Mouse (Mus musculus): ENCODE measurements around the gene Rorc. TPM values are rescaled to one million over a fixed set of nuclear protein-coding genes. Genes with fewer than 3 reads are reported as not detected.
A peak's percentile ranks its signal among the peaks of the same experiment; 100 is the strongest.

Rorc gene
- polyA plus RNA-seq, 1 experiment from 2014 or later = 0.29 TPM

DNA sequence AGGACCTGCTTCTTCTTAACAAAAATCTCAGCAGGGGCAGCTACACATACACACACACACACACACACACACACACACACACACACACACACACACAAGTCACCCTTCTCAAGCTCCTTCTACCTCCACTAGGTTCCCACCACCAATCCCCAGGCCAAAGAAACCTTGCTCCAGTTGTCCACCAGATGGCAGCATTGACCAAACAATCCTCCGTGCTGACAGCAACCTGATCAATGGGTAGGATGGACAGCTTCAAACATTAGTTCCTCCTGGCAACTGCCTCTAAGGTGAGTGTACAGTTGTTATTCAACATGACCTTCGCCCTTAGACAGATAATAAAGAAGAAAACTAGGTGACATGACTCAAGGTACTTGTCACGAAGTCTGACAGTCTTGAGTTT, 5.8 kb upstream of the Rorc start:
- H3K4me1 ChIP-seq = peaks cover 22% of the 10 kb centered on the region
- DNase-seq (ENCODE audit: low spot score) = peak; percentile 84
- no peak overlapping the region for H3K4me3 ChIP-seq
- H3K27me3 ChIP-seq (replicated peaks; ENCODE audit: low read depth, poor library complexity, severe bottlenecking) = peaks cover 59% of the 10 kb centered on the region
- no peak overlapping the region for H3K27ac ChIP-seq (replicated peaks)
- H3K9me3 ChIP-seq = no peaks in the 10 kb centered on the region; the same call in 1 of the 2 replicates
- H3K36me3 ChIP-seq (replicated peaks) = no peaks in the 10 kb centered on the region
- 20% methylated on average over 3 of the region's 3 CpGs for WGBS

GRCm38 (mm10) chr3:94367511-94367910, 5.1 kb upstream of the Rorc start:
- H3K4me3 ChIP-seq = no peak overlapping the region
- 79% methylated on average over 6 of the region's 6 CpGs for WGBS
- no peak overlapping the region for H3K27ac ChIP-seq (replicated peaks)
- H3K36me3 ChIP-seq (replicated peaks) = no peaks in the 10 kb centered on the region
- DNase-seq (ENCODE audit: low spot score) = no peak
- H3K4me1 ChIP-seq = peaks cover 19% of the 10 kb centered on the region
- peaks cover 58% of the 10 kb centered on the region for H3K27me3 ChIP-seq (replicated peaks; ENCODE audit: low read depth, poor library complexity, severe bottlenecking)
- no peaks in the 10 kb centered on the region; the same call in 1 of the 2 replicates for H3K9me3 ChIP-seq

DNA sequence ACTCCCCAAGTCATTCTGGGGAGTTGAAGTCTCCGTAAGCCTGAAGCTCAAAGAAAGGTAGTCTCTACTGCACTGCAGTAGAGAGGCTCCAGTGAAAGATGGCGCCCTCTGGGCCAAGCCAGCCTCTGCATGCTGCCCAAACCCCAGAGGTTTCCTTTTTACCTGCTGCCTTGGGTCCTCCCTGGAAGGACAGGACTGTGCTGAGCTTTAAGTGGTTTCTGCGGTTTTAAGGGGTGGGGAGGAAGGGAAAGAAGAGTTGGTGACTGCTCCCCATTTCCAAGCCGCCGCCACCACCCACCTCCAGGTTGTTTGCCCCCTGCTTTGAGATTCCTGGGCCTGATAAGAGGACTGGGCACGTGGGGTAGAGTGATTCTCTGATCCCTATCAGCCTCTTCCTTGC, 4.0 kb upstream of the Rorc start:
- 68% methylated on average over 6 of the region's 6 CpGs for WGBS
- Histone ChIP-seq H3K4me3 (no peak overlapping the region), H3K4me1 (peaks cover 26% of the 10 kb centered on the region), H3K9me3 (no peaks in the 10 kb centered on the region), H3K36me3 (replicated peaks) (no peaks in the 10 kb centered on the region), H3K27ac (replicated peaks) (no peak overlapping the region), H3K27me3 (replicated peaks; ENCODE audit: low read depth, poor library complexity, severe bottlenecking) (peaks cover 58% of the 10 kb centered on the region)
- DNase-seq (ENCODE audit: low spot score) = no peak

GRCm38 (mm10) chr3:94369709-94370108, 2.9 kb upstream of the Rorc start:
- no peaks in the 10 kb centered on the region for H3K36me3 ChIP-seq (replicated peaks)
- no peak overlapping the region for H3K4me3 ChIP-seq
- peaks cover 57% of the 10 kb centered on the region for H3K27me3 ChIP-seq (replicated peaks; ENCODE audit: low read depth, poor library complexity, severe bottlenecking)
- peaks cover 31% of the 10 kb centered on the region for H3K4me1 ChIP-seq
- H3K27ac ChIP-seq (replicated peaks) = no peak overlapping the region
- WGBS = 63% methylated on average over 2 of the region's 2 CpGs
- no peak for DNase-seq (ENCODE audit: low spot score)
- H3K9me3 ChIP-seq = no peaks in the 10 kb centered on the region

DNA sequence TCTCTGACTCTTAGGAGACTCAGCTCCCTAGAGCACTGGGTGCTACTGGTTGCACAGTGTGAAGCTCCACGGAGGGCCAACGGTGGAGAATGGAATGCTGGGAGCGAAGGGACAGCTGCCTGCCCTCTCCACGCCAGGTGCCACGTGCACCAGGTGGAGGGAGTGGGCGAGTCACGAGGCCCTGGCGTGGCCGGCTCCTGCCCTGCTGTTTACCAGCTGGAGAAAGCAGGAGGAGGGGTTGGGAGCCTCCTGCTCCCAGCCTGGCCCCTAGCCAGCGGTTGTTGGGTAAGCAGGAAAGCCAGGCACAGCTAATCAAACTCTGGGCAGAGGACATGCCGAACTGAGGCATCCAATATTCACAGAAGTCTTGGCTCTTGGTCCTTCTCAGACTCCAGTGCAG, 957 bp upstream of the Rorc start:
- DNase-seq (ENCODE audit: low spot score) = peak; percentile 18
- Histone ChIP-seq H3K9me3 (no peaks in the 10 kb centered on the region), H3K4me3 (peak overlapping the region; percentile 30), H3K4me1 (peaks cover 31% of the 10 kb centered on the region), H3K36me3 (replicated peaks) (no peaks in the 10 kb centered on the region), H3K27ac (replicated peaks) (no peak overlapping the region), H3K27me3 (replicated peaks; ENCODE audit: low read depth, poor library complexity, severe bottlenecking) (peaks cover 54% of the 10 kb centered on the region)
- WGBS = 8% methylated on average over 11 of the region's 11 CpGs

DNA sequence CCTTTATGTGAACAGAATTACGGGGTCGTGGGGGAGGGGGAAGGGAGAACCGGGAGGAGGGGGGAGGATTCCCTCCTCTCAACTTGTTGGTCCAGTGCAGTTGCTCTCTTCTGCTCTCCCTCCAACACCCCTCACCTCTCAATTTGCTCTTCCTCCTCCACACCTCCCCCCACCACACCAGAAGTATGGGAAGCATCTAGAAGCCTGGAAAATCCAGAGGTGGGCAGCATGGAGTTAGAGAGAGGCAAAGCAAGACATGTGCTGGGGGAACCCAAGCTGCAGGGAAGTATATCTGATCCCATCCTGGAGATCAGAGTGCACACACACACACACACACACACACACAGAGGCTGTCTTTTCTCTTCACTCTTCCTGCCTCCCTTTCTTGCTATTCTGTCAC, 556 bp upstream of the Rorc start:
- WGBS = 0% methylated on average over 3 of the region's 3 CpGs
- peaks cover 57% of the 10 kb centered on the region for H3K27me3 ChIP-seq (replicated peaks; ENCODE audit: low read depth, poor library complexity, severe bottlenecking)
- no peaks in the 10 kb centered on the region for H3K9me3 ChIP-seq
- no peak for DNase-seq (ENCODE audit: low spot score)
- no peak overlapping the region for H3K27ac ChIP-seq (replicated peaks)
- peaks cover 33% of the 10 kb centered on the region for H3K4me1 ChIP-seq
- no peaks in the 10 kb centered on the region for H3K36me3 ChIP-seq (replicated peaks)
- H3K4me3 ChIP-seq = peak overlapping the region; percentile 30

DNA sequence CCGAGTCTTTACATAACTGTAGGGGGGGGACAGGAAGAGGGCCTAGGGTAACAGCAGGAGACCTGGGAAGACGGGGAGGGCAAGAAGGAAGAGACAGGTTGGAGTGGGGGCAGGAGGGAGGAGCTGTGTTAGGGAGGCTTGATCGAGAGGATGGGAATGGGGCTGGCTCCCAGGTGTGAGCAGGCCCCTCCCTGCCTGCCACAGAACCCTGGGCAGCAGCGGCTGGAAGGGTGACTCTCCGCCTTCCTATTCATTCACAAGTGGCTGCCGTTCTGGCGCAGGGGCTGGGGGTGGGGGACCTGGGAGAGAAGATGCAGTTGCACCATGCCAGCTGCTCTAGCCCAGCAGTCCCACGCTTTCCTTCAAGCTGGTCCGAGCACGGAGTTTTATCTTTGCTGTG, 496 bp downstream of the Rorc start:
- peak overlapping the region; percentile 37 for H3K4me3 ChIP-seq
- H3K27ac ChIP-seq (replicated peaks) = no peak overlapping the region
- peaks cover 65% of the 10 kb centered on the region for H3K27me3 ChIP-seq (replicated peaks; ENCODE audit: low read depth, poor library complexity, severe bottlenecking)
- H3K9me3 ChIP-seq = no peaks in the 10 kb centered on the region
- peaks cover 36% of the 10 kb centered on the region for H3K4me1 ChIP-seq
- H3K36me3 ChIP-seq (replicated peaks) = no peaks in the 10 kb centered on the region
- WGBS = 2% methylated on average over 10 of the region's 10 CpGs
- DNase-seq (ENCODE audit: low spot score) = peak; percentile 20

GRCm38 (mm10) chr3:94373597-94374011, 1.0 kb downstream of the Rorc start:
- H3K4me3 ChIP-seq = peak overlapping the region; percentile 37
- no peaks in the 10 kb centered on the region for H3K36me3 ChIP-seq (replicated peaks)
- no peak overlapping the region for H3K27ac ChIP-seq (replicated peaks)
- 2% methylated on average over 5 of the region's 5 CpGs for WGBS
- no peaks in the 10 kb centered on the region for H3K9me3 ChIP-seq
- peak; percentile 35 for DNase-seq (ENCODE audit: low spot score)
- peaks cover 65% of the 10 kb centered on the region for H3K27me3 ChIP-seq (replicated peaks; ENCODE audit: low read depth, poor library complexity, severe bottlenecking)
- peaks cover 36% of the 10 kb centered on the region for H3K4me1 ChIP-seq

DNA sequence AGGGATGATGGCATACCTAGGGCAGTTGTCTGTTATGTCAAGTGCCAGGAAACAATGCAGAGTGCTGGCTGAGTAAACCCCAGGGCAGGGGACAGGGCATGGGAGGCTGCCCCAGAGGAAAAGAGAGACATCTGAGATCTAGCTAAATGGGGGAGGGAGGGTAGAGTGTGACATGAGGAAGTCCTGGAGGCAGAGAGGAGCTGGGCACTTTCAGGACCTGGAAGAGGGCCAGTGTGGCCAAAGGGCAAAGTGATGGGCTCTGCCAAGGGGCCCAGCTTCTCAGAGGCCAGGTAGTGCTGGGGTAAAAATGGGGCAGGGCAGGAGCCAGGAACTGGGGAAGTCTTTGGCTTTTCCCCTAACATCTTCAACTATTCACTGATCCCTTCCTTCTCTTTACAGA, 2.0 kb downstream of the Rorc start:
- Histone ChIP-seq H3K27ac (replicated peaks) (no peak overlapping the region), H3K4me3 (no peak overlapping the region), H3K36me3 (replicated peaks) (no peaks in the 10 kb centered on the region), H3K9me3 (no peaks in the 10 kb centered on the region), H3K4me1 (peaks cover 37% of the 10 kb centered on the region), H3K27me3 (replicated peaks; ENCODE audit: low read depth, poor library complexity, severe bottlenecking) (peaks cover 63% of the 10 kb centered on the region)
- no peak for DNase-seq (ENCODE audit: low spot score)

DNA sequence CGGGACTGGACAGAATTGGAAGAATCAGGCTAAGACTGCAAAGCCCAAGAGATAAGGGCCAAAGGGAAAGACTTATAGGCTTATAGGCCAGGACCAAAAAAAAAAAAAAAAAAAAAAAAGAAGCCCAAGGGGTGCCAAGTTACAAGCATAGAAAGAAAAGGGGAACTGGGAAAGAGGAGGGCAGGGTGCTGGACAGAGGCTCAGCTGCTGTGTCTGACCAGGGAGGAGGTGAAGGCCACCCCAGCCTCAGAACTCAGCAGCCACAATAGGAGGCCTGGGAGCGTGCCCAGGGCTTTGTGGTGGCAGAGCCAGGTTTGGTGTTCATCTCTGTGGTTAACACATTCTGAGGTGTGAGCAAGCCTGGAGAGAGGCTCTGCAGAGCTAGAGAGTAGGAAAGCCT, 2.6 kb downstream of the Rorc start:
- Histone ChIP-seq H3K9me3 (no peaks in the 10 kb centered on the region), H3K27ac (replicated peaks) (no peak overlapping the region), H3K4me1 (peaks cover 42% of the 10 kb centered on the region), H3K4me3 (no peak overlapping the region), H3K36me3 (replicated peaks) (no peaks in the 10 kb centered on the region), H3K27me3 (replicated peaks; ENCODE audit: low read depth, poor library complexity, severe bottlenecking) (peaks cover 63% of the 10 kb centered on the region)
- 80% methylated on average over 2 of the region's 2 CpGs for WGBS
- DNase-seq (ENCODE audit: low spot score) = no peak

DNA sequence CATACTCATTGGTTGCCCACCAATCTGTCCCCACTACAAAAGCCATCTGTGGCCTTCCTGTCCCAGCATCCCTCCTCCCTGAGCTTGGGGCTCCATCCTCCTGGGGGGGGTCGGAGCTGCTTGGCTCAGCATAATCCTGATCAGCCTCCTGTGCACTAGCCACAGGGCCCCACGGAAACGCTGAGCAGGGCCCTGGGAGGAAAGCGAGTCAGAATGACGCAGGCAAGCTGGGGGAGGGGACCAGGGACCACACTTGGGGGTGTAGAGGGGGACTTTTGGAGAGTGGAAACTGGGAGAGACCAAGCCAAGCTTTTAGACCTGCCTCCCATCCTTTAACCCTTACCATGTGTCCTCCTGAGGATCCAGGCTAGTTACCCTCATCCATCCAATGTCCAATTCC, 3.3 kb downstream of the Rorc start:
- DNase-seq (ENCODE audit: low spot score) = no peak
- peaks cover 49% of the 10 kb centered on the region for H3K4me1 ChIP-seq
- no peak overlapping the region for H3K4me3 ChIP-seq
- no peaks in the 10 kb centered on the region for H3K9me3 ChIP-seq
- 55% methylated on average over 5 of the region's 5 CpGs for WGBS
- H3K27ac ChIP-seq (replicated peaks) = no peak overlapping the region
- H3K36me3 ChIP-seq (replicated peaks) = no peaks in the 10 kb centered on the region
- H3K27me3 ChIP-seq (replicated peaks; ENCODE audit: low read depth, poor library complexity, severe bottlenecking) = peaks cover 63% of the 10 kb centered on the region

DNA sequence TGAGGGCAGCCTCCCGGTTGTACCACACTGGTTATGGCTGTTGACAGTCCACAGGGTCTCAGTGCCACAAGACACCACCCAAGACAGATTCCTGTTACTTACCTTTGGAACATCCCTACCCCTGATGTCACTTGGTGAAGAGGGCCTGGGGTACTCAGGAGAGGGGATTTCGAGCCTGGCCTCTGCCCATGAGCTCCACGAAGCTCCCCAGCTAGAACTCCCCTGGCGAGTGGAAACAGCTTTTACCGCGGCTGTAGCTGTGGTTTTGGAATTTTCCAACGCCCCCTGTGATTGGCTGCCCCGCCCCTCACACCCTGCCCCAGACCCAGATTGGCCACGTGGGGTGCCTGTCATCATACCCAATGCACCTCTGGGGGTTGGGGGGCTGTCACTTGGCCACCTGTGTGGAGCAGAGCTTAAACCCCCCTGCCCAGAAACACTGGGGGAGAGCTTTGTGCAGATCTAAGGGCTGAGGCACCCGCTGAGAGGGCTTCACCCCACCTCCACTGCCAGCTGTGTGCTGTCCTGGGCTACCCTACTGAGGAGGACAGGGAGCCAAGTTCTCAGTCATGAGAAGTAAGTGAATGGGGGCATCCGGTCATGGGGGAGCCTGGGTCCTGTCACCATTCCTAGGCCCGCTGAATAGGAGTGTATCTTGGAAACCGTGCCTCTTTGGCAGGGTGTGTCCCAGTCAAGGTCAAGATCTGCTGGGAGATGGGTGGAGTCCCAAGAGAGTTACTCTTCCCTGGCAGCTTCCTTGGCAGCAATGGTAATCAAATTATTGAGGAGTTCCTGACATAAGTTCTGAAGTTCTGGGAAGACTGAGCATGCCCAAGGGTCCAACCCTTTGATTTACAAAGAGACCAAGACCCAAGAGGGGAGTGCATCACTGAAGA, 4.7 kb downstream of the Rorc start:
- H3K9me3 ChIP-seq = no peaks in the 10 kb centered on the region
- WGBS = 20% methylated on average over 13 of the region's 13 CpGs
- H3K27me3 ChIP-seq (replicated peaks; ENCODE audit: low read depth, poor library complexity, severe bottlenecking) = peaks cover 54% of the 10 kb centered on the region
- no peak overlapping the region for H3K27ac ChIP-seq (replicated peaks)
- no peak overlapping the region for H3K4me3 ChIP-seq
- H3K36me3 ChIP-seq (replicated peaks) = no peaks in the 10 kb centered on the region
- DNase-seq (ENCODE audit: low spot score) = no peak
- H3K4me1 ChIP-seq = peaks cover 40% of the 10 kb centered on the region

- Histone ChIP-seq H3K4me3 (no peak overlapping the region), H3K9me3 (no peaks in the 10 kb centered on the region), H3K27ac (replicated peaks) (no peak overlapping the region; the same call in 1 of the 2 replicates), H3K4me1 (peaks cover 18% of the 10 kb centered on the region), H3K27me3 (replicated peaks; ENCODE audit: low read depth, poor library complexity, severe bottlenecking) (peaks cover 31% of the 10 kb centered on the region), H3K36me3 (replicated peaks) (no peaks in the 10 kb centered on the region)
- WGBS = 19% methylated on average over 9 of the region's 9 CpGs
- peak; percentile 36 for DNase-seq (ENCODE audit: low spot score)
Measured at GRCm38 (mm10) chr3:94379831-94380510, 7.4 kb downstream of the Rorc start.

Measured in embryonic facial prominence, embryonic 10.5 days (tissue).